Mouse (Mus musculus): ENCODE results near the gene Atg2b. TPM values are rescaled to one million over a fixed set of nuclear protein-coding genes. Genes with fewer than 3 reads are reported as not detected.

Gene Atg2b
- polyA plus RNA-seq, 1 experiment from 2014 or later = 6.4 TPM

DNA sequence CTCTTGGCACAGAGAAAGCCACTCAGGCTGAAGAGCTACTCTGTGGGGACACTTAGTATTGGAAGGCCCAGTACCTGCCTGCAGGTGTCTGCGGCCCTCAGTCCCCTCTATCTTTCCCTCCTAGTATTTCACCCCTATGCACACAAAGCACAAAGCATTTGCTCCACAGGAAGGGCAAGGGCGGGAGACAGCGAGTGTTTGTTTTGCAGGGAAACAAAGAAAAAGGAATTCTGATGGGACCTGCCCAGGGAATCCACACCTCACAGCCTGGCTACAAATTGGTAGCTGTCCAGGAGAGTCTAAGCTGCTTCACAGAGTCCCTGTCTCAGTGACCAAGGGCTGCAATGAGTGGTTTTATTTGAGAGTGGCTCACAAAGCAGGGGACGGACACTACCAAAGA, 91.5 kb downstream of the Atg2b start:
- no peak overlapping the region for H3K9ac ChIP-seq (replicated peaks; ENCODE audit: low read depth)
- no peak overlapping the region for H3K4me2 ChIP-seq (replicated peaks; ENCODE audit: low read depth, low read length)
- no peak overlapping the region for H3K4me3 ChIP-seq (ENCODE audit: low read depth, low read length)
- no peaks in the 10 kb centered on the region for H3K9me3 ChIP-seq (ENCODE audit: low read length)
- no peak for ATAC-seq
- H3K4me1 ChIP-seq (ENCODE audit: insufficient read depth, low read depth, low read length) = no peaks in the 10 kb centered on the region
- TF ChIP-seq EP300 (IDR thresholded peaks at IDR 0.05) = no peak
- TF ChIP-seq CTCF (IDR thresholded peaks at IDR 0.05) = no peak
- H3K27ac ChIP-seq (ENCODE audit: low read length) = no peak overlapping the region
- H3K27me3 ChIP-seq (replicated peaks; ENCODE audit: insufficient read depth, low read length) = no peaks in the 10 kb centered on the region
- no peaks in the 10 kb centered on the region for H3K36me3 ChIP-seq (ENCODE audit: insufficient read depth, low read length)
- WGBS = 48% methylated on average over 4 of the region's 4 CpGs
- DNase-seq (ENCODE audit: low spot score) = no peak

DNA sequence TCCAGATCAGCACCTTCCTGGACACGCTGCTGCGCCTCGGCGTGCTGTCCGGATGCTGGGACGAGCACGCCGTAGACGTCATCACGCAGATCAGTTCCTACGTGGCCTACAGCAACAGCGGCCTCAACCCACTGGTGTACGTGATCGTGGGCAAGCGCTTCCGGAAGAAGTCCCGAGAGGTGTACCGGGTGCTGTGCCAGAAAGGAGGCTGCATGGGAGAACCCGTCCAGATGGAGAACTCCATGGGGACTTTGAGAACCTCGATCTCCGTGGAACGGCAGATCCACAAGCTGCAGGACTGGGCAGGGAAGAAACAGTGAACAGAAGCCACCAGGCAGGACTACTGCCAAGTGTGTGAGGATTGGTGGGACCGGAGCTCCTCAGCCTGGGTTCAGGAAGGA, 92.7 kb downstream of the Atg2b start:
- no peak overlapping the region for H3K27ac ChIP-seq (ENCODE audit: low read length)
- H3K4me3 ChIP-seq (ENCODE audit: low read depth, low read length) = no peak overlapping the region
- no peaks in the 10 kb centered on the region for H3K27me3 ChIP-seq (replicated peaks; ENCODE audit: insufficient read depth, low read length)
- H3K9ac ChIP-seq (replicated peaks; ENCODE audit: low read depth) = no peak overlapping the region
- H3K4me1 ChIP-seq (ENCODE audit: insufficient read depth, low read depth, low read length) = no peaks in the 10 kb centered on the region
- 96% methylated on average over 23 of the region's 23 CpGs for WGBS
- TF ChIP-seq CTCF (IDR thresholded peaks at IDR 0.05) (no peak), EP300 (IDR thresholded peaks at IDR 0.05) (no peak)
- DNase-seq (ENCODE audit: low spot score) (no peak), ATAC-seq (no peak)
- H3K4me2 ChIP-seq (replicated peaks; ENCODE audit: low read depth, low read length) = no peak overlapping the region
- H3K36me3 ChIP-seq (ENCODE audit: insufficient read depth, low read length) = no peaks in the 10 kb centered on the region
- no peaks in the 10 kb centered on the region for H3K9me3 ChIP-seq (ENCODE audit: low read length)

DNA sequence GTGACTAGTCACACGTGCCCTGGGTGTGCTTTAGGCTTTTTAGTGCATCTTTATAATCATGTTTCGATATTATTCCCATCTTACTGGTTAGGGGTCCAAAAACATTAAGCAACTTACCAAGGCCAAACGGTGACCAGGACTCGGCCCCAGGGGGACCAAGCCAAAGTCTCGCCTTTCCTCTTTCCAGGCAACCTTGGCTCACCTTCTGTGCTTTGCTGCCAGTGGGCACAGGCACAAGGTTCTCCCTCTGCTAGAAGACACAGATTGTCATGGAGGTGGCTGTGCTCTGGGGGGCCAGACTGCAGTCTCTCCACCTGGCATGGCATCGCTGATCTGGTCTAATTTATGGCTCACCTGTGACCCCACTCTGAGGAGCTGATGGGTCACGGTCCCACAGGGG, 94.2 kb downstream of the Atg2b start:
- no peaks in the 10 kb centered on the region for H3K9me3 ChIP-seq (ENCODE audit: low read length)
- H3K27ac ChIP-seq (ENCODE audit: low read length) = no peak overlapping the region
- no peaks in the 10 kb centered on the region for H3K27me3 ChIP-seq (replicated peaks; ENCODE audit: insufficient read depth, low read length)
- H3K36me3 ChIP-seq (ENCODE audit: insufficient read depth, low read length) = no peaks in the 10 kb centered on the region
- no peak for DNase-seq (ENCODE audit: low spot score)
- no peak for TF ChIP-seq EP300 (IDR thresholded peaks at IDR 0.05)
- TF ChIP-seq CTCF (IDR thresholded peaks at IDR 0.05) = no peak
- H3K9ac ChIP-seq (replicated peaks; ENCODE audit: low read depth) = no peak overlapping the region
- H3K4me1 ChIP-seq (ENCODE audit: insufficient read depth, low read depth, low read length) = no peaks in the 10 kb centered on the region
- no peak overlapping the region for H3K4me2 ChIP-seq (replicated peaks; ENCODE audit: low read depth, low read length)
- 84% methylated on average over 7 of the region's 7 CpGs for WGBS
- no peak for ATAC-seq
- H3K4me3 ChIP-seq (ENCODE audit: low read depth, low read length) = no peak overlapping the region

DNA sequence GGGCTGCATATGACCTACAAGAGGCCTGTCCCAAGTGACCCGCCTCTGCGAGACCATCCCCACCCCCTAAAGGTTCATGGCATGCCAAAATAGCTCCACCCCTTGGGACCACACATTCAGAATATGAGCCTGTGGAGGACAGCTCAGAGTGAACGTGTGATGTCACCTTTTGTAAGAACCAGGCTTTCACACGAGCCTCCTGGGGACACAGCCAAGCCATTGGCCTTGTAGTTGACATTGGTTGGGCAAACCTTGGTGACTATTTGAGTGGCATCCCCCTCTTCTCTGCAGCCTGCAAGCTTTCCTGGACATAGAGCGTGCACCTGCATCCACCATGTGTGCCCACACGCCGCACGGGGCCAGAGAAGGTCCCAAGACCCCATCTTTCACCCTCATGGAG, 97.5 kb downstream of the Atg2b start:
- H3K27me3 ChIP-seq (replicated peaks; ENCODE audit: insufficient read depth, low read length) = no peaks in the 10 kb centered on the region
- H3K9me3 ChIP-seq (ENCODE audit: low read length) = no peaks in the 10 kb centered on the region
- H3K9ac ChIP-seq (replicated peaks; ENCODE audit: low read depth) = no peak overlapping the region
- WGBS = 77% methylated on average over 8 of the region's 8 CpGs
- DNase-seq (ENCODE audit: low spot score) = no peak
- TF ChIP-seq EP300 (IDR thresholded peaks at IDR 0.05) = no peak
- TF ChIP-seq CTCF (IDR thresholded peaks at IDR 0.05) = no peak
- no peaks in the 10 kb centered on the region for H3K36me3 ChIP-seq (ENCODE audit: insufficient read depth, low read length)
- no peak overlapping the region for H3K27ac ChIP-seq (ENCODE audit: low read length)
- ATAC-seq = no peak
- no peak overlapping the region for H3K4me2 ChIP-seq (replicated peaks; ENCODE audit: low read depth, low read length)
- no peak overlapping the region for H3K4me3 ChIP-seq (ENCODE audit: low read depth, low read length)
- peaks cover 9% of the 10 kb centered on the region; the same call in 1 of the 2 replicates for H3K4me1 ChIP-seq (ENCODE audit: insufficient read depth, low read depth, low read length)

DNA sequence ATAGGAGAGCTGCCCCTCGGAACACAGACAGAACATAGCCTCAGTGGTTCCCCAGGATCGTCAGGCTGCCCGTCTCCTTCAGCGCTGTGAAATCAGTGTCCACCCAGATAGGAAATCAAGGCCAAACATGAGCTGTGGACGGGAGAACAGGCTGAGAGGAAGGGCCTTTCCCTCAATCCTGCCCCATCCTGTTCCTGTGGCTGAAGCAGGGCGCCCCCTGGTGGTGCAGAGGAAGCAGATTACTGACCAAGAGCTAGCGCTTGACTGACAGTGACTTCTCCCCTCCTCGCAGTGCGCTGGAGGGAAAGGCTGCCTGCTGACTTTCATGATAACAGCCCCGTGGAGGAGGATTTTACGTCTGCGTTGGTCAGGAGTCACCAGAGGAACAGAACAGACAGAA, 100.2 kb downstream of the Atg2b start:
- Histone ChIP-seq H3K9me3 (ENCODE audit: low read length) (no peaks in the 10 kb centered on the region), H3K4me3 (ENCODE audit: low read depth, low read length) (no peak overlapping the region), H3K27me3 (replicated peaks; ENCODE audit: insufficient read depth, low read length) (no peaks in the 10 kb centered on the region), H3K4me1 (ENCODE audit: insufficient read depth, low read depth, low read length) (peaks cover 9% of the 10 kb centered on the region; the same call in 1 of the 2 replicates), H3K36me3 (ENCODE audit: insufficient read depth, low read length) (no peaks in the 10 kb centered on the region; the same call in 1 of the 2 replicates), H3K9ac (replicated peaks; ENCODE audit: low read depth) (no peak overlapping the region), H3K27ac (ENCODE audit: low read length) (0 out of 2 replicates have a peak overlapping the region, but pooled peaks have one; percentile 20), H3K4me2 (replicated peaks; ENCODE audit: low read depth, low read length) (no peak overlapping the region)
- ATAC-seq (peak; percentile 77), DNase-seq (ENCODE audit: low spot score) (peak; percentile 93)
- TF ChIP-seq CTCF (IDR thresholded peaks at IDR 0.05) = peak; percentile 99
- TF ChIP-seq EP300 (IDR thresholded peaks at IDR 0.05) = no peak
- WGBS = 15% methylated on average over 12 of the region's 12 CpGs

DNA sequence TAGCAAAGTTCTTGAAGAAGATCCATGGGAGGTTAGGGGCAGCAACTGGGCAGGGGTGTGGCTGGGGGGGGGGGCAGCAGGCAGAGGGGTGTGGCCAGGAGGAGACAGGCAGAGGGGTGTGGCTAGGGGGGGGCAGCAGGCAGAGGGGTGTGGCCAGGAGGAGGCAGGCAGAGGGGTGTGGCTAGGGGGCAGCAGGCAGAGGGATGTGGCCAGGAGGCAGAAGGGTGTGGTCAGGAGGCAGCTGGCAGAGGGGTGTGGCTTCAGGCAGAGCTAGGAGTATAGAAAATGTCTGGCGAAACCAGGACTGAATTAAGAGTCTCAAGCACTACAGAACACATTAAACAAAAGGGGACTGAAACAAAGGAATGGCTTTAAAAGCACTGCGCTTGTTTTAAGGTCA, 101.5 kb downstream of the Atg2b start:
- no peaks in the 10 kb centered on the region for H3K9me3 ChIP-seq (ENCODE audit: low read length)
- H3K4me3 ChIP-seq (ENCODE audit: low read depth, low read length) = no peak overlapping the region
- no peaks in the 10 kb centered on the region; the same call in 1 of the 2 replicates for H3K36me3 ChIP-seq (ENCODE audit: insufficient read depth, low read length)
- no peak for TF ChIP-seq EP300 (IDR thresholded peaks at IDR 0.05)
- TF ChIP-seq CTCF (IDR thresholded peaks at IDR 0.05) = peak; percentile 16; the same call in 1 of the 2 replicates
- no peak overlapping the region for H3K27ac ChIP-seq (ENCODE audit: low read length)
- peaks cover 9% of the 10 kb centered on the region; the same call in 1 of the 2 replicates for H3K4me1 ChIP-seq (ENCODE audit: insufficient read depth, low read depth, low read length)
- ATAC-seq (peak; percentile 84), DNase-seq (ENCODE audit: low spot score) (peak; percentile 85)
- H3K4me2 ChIP-seq (replicated peaks; ENCODE audit: low read depth, low read length) = no peak overlapping the region
- H3K27me3 ChIP-seq (replicated peaks; ENCODE audit: insufficient read depth, low read length) = no peaks in the 10 kb centered on the region
- H3K9ac ChIP-seq (replicated peaks; ENCODE audit: low read depth) = no peak overlapping the region
- 25% methylated on average over 2 of the region's 2 CpGs for WGBS

DNA sequence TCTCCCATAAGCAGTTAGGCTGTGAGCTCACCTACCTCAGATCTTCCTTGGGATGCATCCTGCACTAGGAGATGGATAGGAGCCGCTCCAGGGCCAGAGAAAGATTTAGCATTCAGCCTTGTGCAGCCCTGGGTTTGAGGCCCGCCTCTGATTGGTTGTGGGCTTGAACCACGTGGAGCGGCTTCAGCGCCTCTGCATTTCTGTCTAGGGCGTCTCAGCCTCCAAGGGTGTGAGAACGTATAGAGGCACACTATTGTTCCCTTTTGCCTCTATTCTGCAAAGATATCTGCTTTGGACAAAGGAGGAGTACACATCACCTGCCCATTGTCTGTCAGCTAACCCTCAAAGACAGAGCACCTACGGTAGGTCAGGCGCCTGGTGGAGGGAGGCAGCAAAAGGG, 102.5 kb downstream of the Atg2b start:
- Histone ChIP-seq H3K36me3 (ENCODE audit: insufficient read depth, low read length) (no peaks in the 10 kb centered on the region; the same call in 1 of the 2 replicates), H3K4me1 (ENCODE audit: insufficient read depth, low read depth, low read length) (peaks cover 9% of the 10 kb centered on the region; the same call in 1 of the 2 replicates), H3K27ac (ENCODE audit: low read length) (no peak overlapping the region), H3K9me3 (ENCODE audit: low read length) (no peaks in the 10 kb centered on the region), H3K4me3 (ENCODE audit: low read depth, low read length) (no peak overlapping the region), H3K4me2 (replicated peaks; ENCODE audit: low read depth, low read length) (no peak overlapping the region), H3K27me3 (replicated peaks; ENCODE audit: insufficient read depth, low read length) (no peaks in the 10 kb centered on the region), H3K9ac (replicated peaks; ENCODE audit: low read depth) (no peak overlapping the region)
- ATAC-seq = no peak
- no peak for DNase-seq (ENCODE audit: low spot score)
- WGBS = 65% methylated on average over 9 of the region's 9 CpGs
- TF ChIP-seq EP300 (IDR thresholded peaks at IDR 0.05) = no peak
- TF ChIP-seq CTCF (IDR thresholded peaks at IDR 0.05) = no peak
